Comparison of ENCODE assay signal across 8 mouse cellular contexts in genomic region chr9:63958337-63959030, GRCm38 (mm10).
DNase-seq lines count a peak whose midpoint lies in the region; ATAC-seq lines count a peak whose summit lies in the region.

No protein-coding gene starts in this region.

- H3K27me3 ChIP-seq in kidney, embryonic 15.5 days, result no peaks in the 10 kb centered on the region

- H3K4me2 ChIP-seq in kidney, embryonic 15.5 days, result peak overlapping the region; percentile 31

- peak; percentile 36 for DNase-seq in ES-CJ7 (ENCODE audit: low read depth, low spot score)
- peak; percentile 40 for DNase-seq in brain, adult 2 months (ENCODE audit: low read depth, low spot score)
- DNase-seq in heart, adult 9 months (ENCODE audit: low spot score in 2 of 2), result peak; percentile 60 to 72
- peak; percentile 71 for DNase-seq in lung, postnatal 14 days
- DNase-seq in urinary bladder, postnatal 4 days (ENCODE audit: low spot score in 2 of 2), result peak; percentile 67 to 84
- DNase-seq in right cerebral cortex, postnatal 14 days, result no peak
- DNase-seq in spleen, adult 12 weeks (ENCODE audit: low spot score), result no peak

- peaks cover 79% of the 10 kb centered on the region for H3K4me1 ChIP-seq in kidney, embryonic 15.5 days

- H3K4me3 ChIP-seq in kidney, embryonic 15.5 days (replicated peaks), result peak overlapping the region; percentile 4; the same call in 1 of the 2 replicates

- WGBS in kidney, embryonic 15.5 days, result 9% methylated on average over 15 of the region's 15 CpGs

- peak overlapping the region; percentile 87 for H3K27ac ChIP-seq in kidney, embryonic 15.5 days

- ATAC-seq in kidney, embryonic 15.5 days (replicated peaks; ENCODE audit: low FRiP score), result peak; percentile 66

- no peaks in the 10 kb centered on the region for H3K9me3 ChIP-seq in kidney, embryonic 15.5 days (replicated peaks)

- H3K36me3 ChIP-seq in kidney, embryonic 15.5 days, result peaks cover 9% of the 10 kb centered on the region

- H3K9ac ChIP-seq in kidney, embryonic 15.5 days, result peak overlapping the region; percentile 33

Comparison
In these comparisons a context has a peak if more than half of its experiments do, and no peak if none do; other contexts are left out.
1. DNase-seq: peak in ES-CJ7 (single experiment), brain, adult 2 months (single experiment), heart, adult 9 months (2 of 2), lung, postnatal 14 days (single experiment) and urinary bladder, postnatal 4 days (2 of 2); none in right cerebral cortex, postnatal 14 days (single experiment) and spleen, adult 12 weeks (single experiment).